Comparison of ENCODE assay signal across 8 mouse cellular contexts in the genomic region with DNA sequence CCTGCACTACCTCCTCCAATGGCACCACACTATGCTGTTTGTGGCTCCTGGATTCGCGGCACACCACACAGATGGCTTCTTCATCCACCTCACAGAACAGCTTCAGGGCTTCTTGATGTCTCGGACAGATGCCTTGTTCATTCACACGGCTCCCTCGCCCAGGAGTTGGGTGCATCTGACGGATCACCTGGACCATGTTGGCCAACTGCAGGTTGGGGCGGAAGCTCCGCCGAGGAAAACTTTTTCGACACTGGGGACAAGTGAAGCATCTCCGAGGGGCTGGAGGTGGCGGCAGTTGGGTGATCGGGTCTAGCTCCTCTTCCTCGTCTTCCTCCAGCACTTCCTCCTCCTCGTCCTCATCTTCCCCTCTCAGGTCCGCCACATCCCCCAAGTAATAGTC. TPM values are rescaled to one million over a fixed set of nuclear protein-coding genes. Genes with fewer than 3 reads are reported as not detected.
DNase-seq lines count a peak whose midpoint lies in the region; ATAC-seq and TF ChIP-seq lines count a peak whose summit lies in the region.

No protein-coding gene starts in this region.

- H3K4me2 ChIP-seq in liver, embryonic 11.5 days, result peak overlapping the region; percentile 73

- H3K9me3 ChIP-seq in liver, embryonic 11.5 days (ENCODE audit: control insufficient read depth, low read length), result no peaks in the 10 kb centered on the region

- peak overlapping the region; percentile 99 for H3K27ac ChIP-seq in gastrocnemius, adult 2 months
- no peak overlapping the region for H3K27ac ChIP-seq in liver, embryonic 11.5 days (ENCODE audit: low read depth, low read length)

- no peaks in the 10 kb centered on the region for H3K27me3 ChIP-seq in liver, embryonic 11.5 days (replicated peaks; ENCODE audit: control insufficient read depth, insufficient read depth, low read length)

- peak overlapping the region; percentile 80 for H3K9ac ChIP-seq in liver, embryonic 11.5 days (ENCODE audit: low read depth, low read length)

- peak overlapping the region; percentile 91 for H3K4me3 ChIP-seq in gastrocnemius, adult 2 months
- peak overlapping the region; percentile 95 for H3K4me3 ChIP-seq in liver, embryonic 11.5 days (ENCODE audit: low read depth, low read length)

- TF ChIP-seq CTCF in gastrocnemius, adult 2 months (IDR thresholded peaks at IDR 0.05), result no peak

- no peak for DNase-seq in gastrocnemius, adult 2 months
- DNase-seq in gastrocnemius, adult 8-10 months (ENCODE audit: low spot score in 2 of 2), result no peak
- DNase-seq in thymus, adult 18-20 months, result peak; percentile 23 to 32
- no peak for DNase-seq in thymus, postnatal 25 days
- DNase-seq in liver, embryonic 11.5 days (ENCODE audit: low spot score), result no peak
- DNase-seq in thymus, postnatal 4 days, result peak; percentile 31
- no peak for DNase-seq in left cerebral cortex, postnatal 14 days (ENCODE audit: low spot score in 2 of 2)
- no peak for DNase-seq in adrenal gland, adult 2 months

- peaks cover 17% of the 10 kb centered on the region for H3K36me3 ChIP-seq in liver, embryonic 11.5 days (ENCODE audit: control insufficient read depth, insufficient read depth, low read length)

- 64% methylated on average over 16 of the region's 16 CpGs for WGBS in liver, embryonic 11.5 days

- no peak for ATAC-seq in liver, embryonic 11.5 days (replicated peaks; ENCODE audit: low FRiP score)

- peaks cover 22% of the 10 kb centered on the region for H3K4me1 ChIP-seq in liver, embryonic 11.5 days (replicated peaks; ENCODE audit: control insufficient read depth, insufficient read depth, low read length)

- intact Hi-C loops in gastrocnemius, adult 2 months (cut with DNase I), result loop anchor here (1.0 to 10.0 kb wide), 2 partner anchors 15 to 389 kb away; a partner anchor contains a TSS
- intact Hi-C loops in left cerebral cortex, postnatal 14 days (cut with DNase I), result loop anchor here (10.0 kb wide), 2 partner anchors 389 to 429 kb away; a partner anchor contains a TSS

RNA-seq across cellular contexts. Expression of a gene that starts 1.3 kb away (rescaled TPM):
- 10 to 100 TPM; 19.9 to 23.6 TPM for total RNA-seq in gastrocnemius, adult 2 months (2021)
- total RNA-seq in gastrocnemius, adult 8-10 months (2022), result 10 to 100 TPM; 13.7 to 25.0 (median 20.8) TPM
- polyA plus RNA-seq in liver, embryonic 11.5 days (2014; fragmentation: Nextera tagmentation; extraction: Ambion mirVana), result 3.5 and 4.5 TPM in 2 replicates
- 10 to 100 TPM; 52.0 to 56.4 TPM for total RNA-seq in left cerebral cortex, postnatal 14 days (2021)
- total RNA-seq in adrenal gland, adult 2 months (2021), result 10 to 100 TPM; 38.6 to 45.0 TPM
- 36.5 and 38.6 TPM in 2 replicates for polyA plus RNA-seq in adrenal gland, adult 2 months (2012; rRNA removed)

RNA-seq across cellular contexts. Expression of a gene that starts 10.1 kb away (rescaled TPM):
- total RNA-seq in gastrocnemius, adult 2 months (2021), result 10 to 100 TPM; 25.9 to 51.8 TPM
- total RNA-seq in gastrocnemius, adult 8-10 months (2022), result 10 to 100 TPM; 25.5 to 30.8 (median 29.7) TPM
- polyA plus RNA-seq in liver, embryonic 11.5 days (2014; fragmentation: Nextera tagmentation; extraction: Ambion mirVana), result 0.18 and 0.38 TPM in 2 replicates
- total RNA-seq in left cerebral cortex, postnatal 14 days (2021), result 1 to 10 TPM; 1.4 to 1.8 TPM
- 1 to 10 TPM; 8.8 to 9.0 TPM for total RNA-seq in adrenal gland, adult 2 months (2021)
- polyA plus RNA-seq in adrenal gland, adult 2 months (2012; rRNA removed), result 16.5 and 21.0 TPM in 2 replicates

RNA-seq across cellular contexts. Expression of a gene that starts 10.6 kb away (rescaled TPM):
- total RNA-seq in gastrocnemius, adult 2 months (2021), result 1 to 10 TPM; 1.5 to 2.2 TPM
- total RNA-seq in gastrocnemius, adult 8-10 months (2022), result 1 to 10 TPM; 1.4 to 3.1 (median 1.8) TPM
- polyA plus RNA-seq in liver, embryonic 11.5 days (2014; fragmentation: Nextera tagmentation; extraction: Ambion mirVana), result 6.2 and 7.6 TPM in 2 replicates
- 1 to 10 TPM; 1.2 to 1.6 TPM for total RNA-seq in left cerebral cortex, postnatal 14 days (2021)
- 1 to 10 TPM; 1.8 to 6.2 TPM for total RNA-seq in adrenal gland, adult 2 months (2021)
- polyA plus RNA-seq in adrenal gland, adult 2 months (2012; rRNA removed), result 10.5 and 17.5 TPM in 2 replicates

RNA-seq across cellular contexts. Expression of a gene that starts 15.7 kb away (rescaled TPM):
- total RNA-seq in gastrocnemius, adult 2 months (2021), result 100 to 1,000 TPM; 383 to 424 TPM
- total RNA-seq in gastrocnemius, adult 8-10 months (2022), result 100 to 1,000 TPM; 411 to 495 (median 459) TPM
- polyA plus RNA-seq in liver, embryonic 11.5 days (2014; fragmentation: Nextera tagmentation; extraction: Ambion mirVana), result 1,154 and 1,248 TPM in 2 replicates
- 100 to 1,000 TPM; 252 to 259 TPM for total RNA-seq in left cerebral cortex, postnatal 14 days (2021)
- total RNA-seq in adrenal gland, adult 2 months (2021), result 100 to 1,000 TPM; 663 to 695 TPM
- 1,357 and 1,385 TPM in 2 replicates for polyA plus RNA-seq in adrenal gland, adult 2 months (2012; rRNA removed)

RNA-seq across cellular contexts. Expression of a gene that starts 55.6 kb away (rescaled TPM):
- 10 to 100 TPM; 13.5 to 14.4 TPM for total RNA-seq in gastrocnemius, adult 2 months (2021)
- 10 to 100 TPM; 12.0 to 13.7 (median 12.9) TPM for total RNA-seq in gastrocnemius, adult 8-10 months (2022)
- polyA plus RNA-seq in liver, embryonic 11.5 days (2014; fragmentation: Nextera tagmentation; extraction: Ambion mirVana), result 15.2 and 17.2 TPM in 2 replicates
- total RNA-seq in left cerebral cortex, postnatal 14 days (2021), result 1 to 10 TPM; 3.7 TPM
- total RNA-seq in adrenal gland, adult 2 months (2021), result 10 to 100 TPM; 19.8 to 22.3 TPM
- 4.1 and 6.3 TPM in 2 replicates for polyA plus RNA-seq in adrenal gland, adult 2 months (2012; rRNA removed)

Comparison
In these comparisons a context has a peak if more than half of its experiments do, and no peak if none do; other contexts are left out.
1. DNase-seq: peak in thymus, adult 18-20 months (2 of 2) and thymus, postnatal 4 days (single experiment); none in gastrocnemius, adult 2 months (single experiment), gastrocnemius, adult 8-10 months (0 of 2), thymus, postnatal 25 days (single experiment), liver, embryonic 11.5 days (single experiment), left cerebral cortex, postnatal 14 days (0 of 2) and adrenal gland, adult 2 months (single experiment).